Mouse (Mus musculus) kidney, adult 2 months (tissue): ENCODE data around the gene Jak3. TPM values are rescaled to one million over a fixed set of nuclear protein-coding genes. Genes with fewer than 3 reads are reported as not detected.

Source experiments
- DNase-seq: peaks from one replicate; pipeline ENCODE4 v3.0.0; 2021
- H3K27ac ChIP-seq: fragments of 200-500 bp; 2 replicates; pipeline ENCODE4 v1.5.1; 2012; ENCODE audit warnings: low read depth, low read length, control low read depth, inconsistent platforms; ENCODE audit not compliant: insufficient read depth
- H3K27me3 ChIP-seq: fragments of 200-500 bp; replicated peaks from 2 replicates; pipeline ENCODE4 v1.6.1; 2012; ENCODE audit warnings: mild to moderate bottlenecking, moderate library complexity, low read length, inconsistent platforms; ENCODE audit not compliant: control insufficient read depth, insufficient read depth
- H3K36me3 ChIP-seq: fragments of 200-500 bp; 2 replicates; pipeline ENCODE4 v1.6.1; 2012; ENCODE audit warnings: mild to moderate bottlenecking, moderate library complexity, low read length, inconsistent platforms; ENCODE audit not compliant: control insufficient read depth, insufficient read depth
- H3K4me1 ChIP-seq: fragments of 200-500 bp; 2 replicates; pipeline ENCODE4 v1.6.1; 2011; ENCODE audit warnings: low read length; ENCODE audit not compliant: control insufficient read depth, insufficient read depth
- H3K4me3 ChIP-seq: fragments of 200-500 bp; 2 replicates; pipeline ENCODE4 v1.5.1; 2011; ENCODE audit warnings: mild to moderate bottlenecking, low read depth, low read length, control low read depth; ENCODE audit not compliant: insufficient read depth
- CTCF ChIP-seq: fragments of 200-500 bp; conservative IDR thresholded peaks from 2 replicates; pipeline ENCODE4 v1.5.1; 2011; ENCODE audit warnings: low read depth, mild to moderate bottlenecking, control low read depth, low read length, moderate library complexity, mixed read lengths; ENCODE audit not compliant: insufficient read depth, insufficient read length
- POLR2A ChIP-seq: fragments of 200-500 bp; IDR thresholded peaks from one replicate; pipeline ENCODE4 v1.6.1; 2011; ENCODE audit warnings: low read depth, low read length, control low read depth
- WGBS: fragments of 180-500 bp; shearing (Covaris S2); methylation state at CpG from one replicate; pipeline ENCODE4 v1.1.7; 2018; 5-methylcytosine and 5-hydroxymethylcytosine counted together
- polyA plus RNA-seq: library from polyadenylated mRNA; depleted of rRNA; stranded (reverse); fragments of >200 nt; gene quantifications from 2 replicates; pipeline ENCODE4 v1.2.3, GENCODE M21; 2012

Gene Jak3
- polyA plus RNA-seq, 1 experiment: 15.1 TPM

GRCm38 (mm10) chr8:71711574-71711973 lies 35.5 kb downstream of the Jak3 start:
- TF ChIP-seq POLR2A (no peak), CTCF (no peak)
- 83% methylated on average over 2 of the region's 2 CpGs for WGBS
- H3K4me3 ChIP-seq: no peak overlapping the region
- H3K27me3 ChIP-seq: no peaks in the 10 kb centered on the region
- H3K36me3 ChIP-seq: no peaks in the 10 kb centered on the region
- no peak for DNase-seq
- H3K27ac ChIP-seq: no peak overlapping the region
- H3K4me1 ChIP-seq: no peaks in the 10 kb centered on the region

GRCm38 (mm10) chr8:71715531-71715930 lies 39.4 kb downstream of the Jak3 start:
- Histone ChIP-seq H3K36me3 (no peaks in the 10 kb centered on the region), H3K27ac (no peak overlapping the region), H3K27me3 (no peaks in the 10 kb centered on the region), H3K4me1 (no peaks in the 10 kb centered on the region), H3K4me3 (no peak overlapping the region)
- DNase-seq: no peak
- 55% methylated on average over 8 of the region's 8 CpGs for WGBS
- TF ChIP-seq POLR2A (no peak), CTCF (no peak)

- no peaks in the 10 kb centered on the region for H3K36me3 ChIP-seq
- H3K4me3 ChIP-seq: no peak overlapping the region
- WGBS: 86% methylated on average over 13 of the region's 13 CpGs
- TF ChIP-seq POLR2A: no peak
- TF ChIP-seq CTCF: no peak
- H3K4me1 ChIP-seq: no peaks in the 10 kb centered on the region
- no peaks in the 10 kb centered on the region for H3K27me3 ChIP-seq
- no peak overlapping the region for H3K27ac ChIP-seq
- DNase-seq: no peak
Observed at GRCm38 (mm10) chr8:71716561-71717053, 40.5 kb downstream of the Jak3 start.

- Histone ChIP-seq H3K27me3 (no peaks in the 10 kb centered on the region), H3K27ac (no peak overlapping the region), H3K4me3 (no peak overlapping the region), H3K4me1 (no peaks in the 10 kb centered on the region), H3K36me3 (no peaks in the 10 kb centered on the region)
- TF ChIP-seq POLR2A: no peak
- TF ChIP-seq CTCF: no peak
- peak; percentile 18 for DNase-seq
- 59% methylated on average over 12 of the region's 12 CpGs for WGBS
Observed at GRCm38 (mm10) chr8:71717096-71717495, 41.0 kb downstream of the Jak3 start.

GRCm38 (mm10) chr8:71718252-71718651 lies 42.2 kb downstream of the Jak3 start:
- H3K4me3 ChIP-seq: no peak overlapping the region
- H3K36me3 ChIP-seq: no peaks in the 10 kb centered on the region
- TF ChIP-seq POLR2A: no peak
- TF ChIP-seq CTCF: no peak
- DNase-seq: no peak
- no peak overlapping the region for H3K27ac ChIP-seq
- no peaks in the 10 kb centered on the region for H3K27me3 ChIP-seq
- H3K4me1 ChIP-seq: no peaks in the 10 kb centered on the region
- WGBS: 66% methylated on average over 3 of the region's 3 CpGs

GRCm38 (mm10) chr8:71719218-71719617 lies 43.1 kb downstream of the Jak3 start:
- H3K27me3 ChIP-seq: no peaks in the 10 kb centered on the region

GRCm38 (mm10) chr8:71719928-71720457 lies 43.9 kb downstream of the Jak3 start:
- WGBS: 46% methylated on average over 7 of the region's 7 CpGs
- H3K27me3 ChIP-seq: no peaks in the 10 kb centered on the region
- no peak overlapping the region for H3K27ac ChIP-seq
- H3K36me3 ChIP-seq: no peaks in the 10 kb centered on the region
- H3K4me1 ChIP-seq: no peaks in the 10 kb centered on the region
- no peak for DNase-seq
- H3K4me3 ChIP-seq: no peak overlapping the region
- TF ChIP-seq POLR2A (no peak), CTCF (no peak)

More at GRCm38 (mm10) chr8:71719218-71719617, 43.1 kb downstream of the Jak3 start:
- H3K4me1 ChIP-seq: no peaks in the 10 kb centered on the region
- TF ChIP-seq POLR2A (no peak), CTCF (no peak)
- no peak for DNase-seq
- no peak overlapping the region for H3K27ac ChIP-seq
- H3K36me3 ChIP-seq: no peaks in the 10 kb centered on the region
- 72% methylated on average over 4 of the region's 4 CpGs for WGBS
- H3K4me3 ChIP-seq: no peak overlapping the region

- no peak for DNase-seq
- Histone ChIP-seq H3K27ac (no peak overlapping the region), H3K27me3 (no peaks in the 10 kb centered on the region), H3K36me3 (no peaks in the 10 kb centered on the region), H3K4me1 (no peaks in the 10 kb centered on the region), H3K4me3 (no peak overlapping the region)
- no peak for TF ChIP-seq POLR2A
- no peak for TF ChIP-seq CTCF
- WGBS: 64% methylated on average over 14 of the region's 14 CpGs
Observed at GRCm38 (mm10) chr8:71723047-71723551, 47.0 kb downstream of the Jak3 start.
